Mouse (Mus musculus) heart, postnatal 0 days (tissue): ENCODE data around the gene Il1rapl2.

Experiments
- CTCF ChIP-seq: IDR thresholded peaks from 2 replicates; pipeline ENCODE4 v1.5.1; 2016; ENCODE audit warnings: antibody characterized with exemption, control low read depth, low read depth
- EP300 ChIP-seq: IDR thresholded peaks from 2 replicates; pipeline ENCODE4 v1.6.1; 2016; ENCODE audit warnings: antibody characterized with exemption, low read depth

DNA sequence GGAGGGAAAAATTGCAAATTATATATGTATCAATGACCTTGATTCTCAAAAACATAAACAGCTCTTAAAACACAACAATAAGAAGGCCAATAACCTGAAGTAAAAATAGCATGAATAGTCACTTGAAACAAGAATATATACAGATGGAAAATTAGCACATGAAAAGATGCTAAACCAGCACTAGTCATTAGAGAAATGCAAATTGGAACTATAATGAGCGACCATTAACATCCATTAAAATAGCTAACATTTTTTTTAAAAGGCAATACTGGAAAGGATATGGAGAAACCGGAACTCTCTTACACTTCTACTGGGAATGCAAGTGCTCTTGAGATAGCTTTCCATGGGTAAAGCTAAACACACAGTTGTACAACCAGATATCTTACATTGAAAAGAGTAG, 879.4 kb downstream of the Il1rapl2 start:
- TF ChIP-seq CTCF (no peak), EP300 (no peak)
